ENCODE assay signal across 16 mouse cellular contexts in genomic region chr4:94826891-94827290, GRCm38 (mm10).
A peak's percentile ranks its signal among the peaks of the same experiment; 100 is the strongest.
DNase-seq lines count a peak whose midpoint lies in the region; ATAC-seq and TF ChIP-seq lines count a peak whose summit lies in the region.
"Had no signal": no experiment of that assay in that cellular context is flagged by ENCODE, and none has a peak within 500 bp of the region (broad histone marks: within the 10 kb centered on the region; RNA-seq: fewer than 3 reads in every experiment).

No protein-coding gene starts in this region.

- WGBS in kidney, embryonic 15.5 days: 57% methylated on average over 1 of the region's 1 CpGs
- WGBS in heart, embryonic 13.5 days: 58% methylated on average over 1 of the region's 1 CpGs
- 58% methylated on average over 1 of the region's 1 CpGs for WGBS in heart, postnatal 0 days
- WGBS in lung, postnatal 0 days: 30% methylated on average over 1 of the region's 1 CpGs

- no peaks in the 10 kb centered on the region for H3K4me1 ChIP-seq in kidney, embryonic 15.5 days
- peaks cover 17% of the 10 kb centered on the region for H3K4me1 ChIP-seq in heart, embryonic 13.5 days
- H3K4me1 ChIP-seq in heart, postnatal 0 days (ENCODE audit: control insufficient read depth, insufficient read depth): no peaks in the 10 kb centered on the region
- H3K4me1 ChIP-seq in lung, postnatal 0 days (ENCODE audit: insufficient read depth, low read depth, low read length): no peaks in the 10 kb centered on the region; the same call in 1 of the 2 replicates
- H3K4me1 ChIP-seq: embryonic facial prominence, embryonic 12.5 days; hindbrain, embryonic 15.5 days had no signal

- no peak overlapping the region for H3K4me2 ChIP-seq in kidney, embryonic 15.5 days
- H3K4me2 ChIP-seq in heart, embryonic 13.5 days: no peak overlapping the region
- H3K4me2 ChIP-seq in heart, postnatal 0 days (ENCODE audit: low read depth, low read length): 0 out of 2 replicates have a peak overlapping the region, but pooled peaks have one; percentile 34
- 0 out of 2 replicates have a peak overlapping the region, but pooled peaks have one; percentile 15 for H3K4me2 ChIP-seq in lung, postnatal 0 days (replicated peaks; ENCODE audit: low read depth, low read length)
- H3K4me2 ChIP-seq: embryonic facial prominence, embryonic 12.5 days; hindbrain, embryonic 15.5 days had no signal

- TF ChIP-seq CTCF in heart, postnatal 0 days (IDR thresholded peaks at IDR 0.05; ENCODE audit: low read depth): no peak
- TF ChIP-seq CTCF in lung, postnatal 0 days (IDR thresholded peaks at IDR 0.05): no peak

- H3K27ac ChIP-seq in kidney, embryonic 15.5 days: no peak overlapping the region
- peak overlapping the region; percentile 69 for H3K27ac ChIP-seq in heart, embryonic 13.5 days (replicated peaks)
- H3K27ac ChIP-seq in heart, postnatal 0 days (ENCODE audit: low read depth): peak overlapping the region; percentile 80
- H3K27ac ChIP-seq in lung, postnatal 0 days (ENCODE audit: low read length): no peak overlapping the region
- H3K27ac ChIP-seq: embryonic facial prominence, embryonic 12.5 days; hindbrain, embryonic 15.5 days had no signal

- no peak for ATAC-seq in kidney, embryonic 15.5 days (replicated peaks; ENCODE audit: low FRiP score)
- ATAC-seq in heart, embryonic 13.5 days (ENCODE audit: extremely low read depth, insufficient number of reproducible peaks, low FRiP score, low TSS enrichment): no peak
- no peak for ATAC-seq in heart, postnatal 0 days (ENCODE audit: insufficient read depth, low read depth)
- peak; percentile 60 for ATAC-seq in lung, postnatal 0 days
- ATAC-seq: intestine, postnatal 0 days had no signal

- TF ChIP-seq EP300 in heart, postnatal 0 days (IDR thresholded peaks at IDR 0.05; ENCODE audit: low read depth): no peak
- peak; percentile 48 for TF ChIP-seq EP300 in lung, postnatal 0 days (IDR thresholded peaks at IDR 0.05)

- H3K9me3 ChIP-seq in kidney, embryonic 15.5 days (replicated peaks): no peaks in the 10 kb centered on the region
- peaks cover 8% of the 10 kb centered on the region for H3K9me3 ChIP-seq in heart, embryonic 13.5 days
- H3K9me3 ChIP-seq in heart, postnatal 0 days (replicated peaks; ENCODE audit: control insufficient read depth, low read length): peaks cover 8% of the 10 kb centered on the region; the same call in 1 of the 2 replicates
- no peaks in the 10 kb centered on the region for H3K9me3 ChIP-seq in lung, postnatal 0 days (ENCODE audit: low read length)

- no peaks in the 10 kb centered on the region for H3K27me3 ChIP-seq in kidney, embryonic 15.5 days
- H3K27me3 ChIP-seq in heart, embryonic 13.5 days (replicated peaks): no peaks in the 10 kb centered on the region
- no peaks in the 10 kb centered on the region for H3K27me3 ChIP-seq in heart, postnatal 0 days (ENCODE audit: control insufficient read depth, insufficient read depth, low read length)
- no peaks in the 10 kb centered on the region for H3K27me3 ChIP-seq in lung, postnatal 0 days (replicated peaks; ENCODE audit: insufficient read depth, low read length)
- H3K27me3 ChIP-seq: embryonic facial prominence, embryonic 12.5 days; hindbrain, embryonic 15.5 days had no signal

- no peak overlapping the region for H3K9ac ChIP-seq in kidney, embryonic 15.5 days
- no peak overlapping the region for H3K9ac ChIP-seq in heart, embryonic 13.5 days
- H3K9ac ChIP-seq in heart, postnatal 0 days (replicated peaks; ENCODE audit: low read depth, low read length): no peak overlapping the region
- no peak overlapping the region for H3K9ac ChIP-seq in lung, postnatal 0 days (replicated peaks; ENCODE audit: low read depth)
- H3K9ac ChIP-seq: embryonic facial prominence, embryonic 12.5 days; hindbrain, embryonic 15.5 days had no signal

- no peak overlapping the region for H3K4me3 ChIP-seq in kidney, embryonic 15.5 days (replicated peaks)
- H3K4me3 ChIP-seq in heart, embryonic 13.5 days: no peak overlapping the region
- H3K4me3 ChIP-seq in heart, postnatal 0 days (ENCODE audit: low read depth, low read length): no peak overlapping the region
- H3K4me3 ChIP-seq in lung, postnatal 0 days (ENCODE audit: low read depth, low read length): no peak overlapping the region
- H3K4me3 ChIP-seq: embryonic facial prominence, embryonic 12.5 days; hindbrain, embryonic 15.5 days had no signal

- 0 out of 2 replicates have a peak, but pooled peaks cover 4% of the 10 kb centered on the region for H3K36me3 ChIP-seq in kidney, embryonic 15.5 days
- H3K36me3 ChIP-seq in heart, embryonic 13.5 days: peaks cover 27% of the 10 kb centered on the region
- H3K36me3 ChIP-seq in heart, postnatal 0 days (replicated peaks; ENCODE audit: control insufficient read depth, insufficient read depth, low read length): peaks cover 5% of the 10 kb centered on the region; the same call in 1 of the 2 replicates
- H3K36me3 ChIP-seq in lung, postnatal 0 days (ENCODE audit: insufficient read depth, low read length): no peaks in the 10 kb centered on the region
- H3K36me3 ChIP-seq: embryonic facial prominence, embryonic 12.5 days had no signal

- DNase-seq in kidney, adult 9 months: peak; percentile 32
- peak; percentile 56 for DNase-seq in heart, postnatal 0 days (ENCODE audit: low spot score)
- DNase-seq in lung, postnatal 0 days (ENCODE audit: low spot score): peak; percentile 83
- DNase-seq in cerebellum, adult 9-10 months: no peak
- no peak for DNase-seq in c-Kit-positive CD71-positive TER-119-positive erythroid progenitor cells, embryonic 14.5 days (ENCODE audit: low spot score)
- no peak for DNase-seq in ovary, adult 18-20 months (ENCODE audit: low spot score)
- DNase-seq: gastrocnemius, postnatal 25 days; layer of hippocampus, adult 9-11 months; liver; right cerebral cortex, postnatal 14 days; thymus, postnatal 4 days had no signal

Comparison
In these comparisons a context has a peak if more than half of its experiments do, and no peak if none do; other contexts are left out.
1. H3K4me2 ChIP-seq: peak in heart, postnatal 0 days (single experiment) and lung, postnatal 0 days (single experiment); none in kidney, embryonic 15.5 days (single experiment) and heart, embryonic 13.5 days (single experiment).
2. DNase-seq: peak in kidney, adult 9 months (single experiment), heart, postnatal 0 days (single experiment) and lung, postnatal 0 days (single experiment); none in cerebellum, adult 9-10 months (single experiment), c-Kit-positive CD71-positive TER-119-positive erythroid progenitor cells, embryonic 14.5 days (single experiment) and ovary, adult 18-20 months (single experiment).
3. H3K27ac ChIP-seq: peak in heart, embryonic 13.5 days (single experiment) and heart, postnatal 0 days (single experiment); none in kidney, embryonic 15.5 days (single experiment) and lung, postnatal 0 days (single experiment).